Mouse (Mus musculus): ENCODE measurements around the gene Gprc5b. TPM values are rescaled to one million over a fixed set of nuclear protein-coding genes. Genes with fewer than 3 reads are reported as not detected.

The Gprc5b gene
- polyA plus RNA-seq, 1 experiment from 2014 or later = 25.4 TPM

DNA sequence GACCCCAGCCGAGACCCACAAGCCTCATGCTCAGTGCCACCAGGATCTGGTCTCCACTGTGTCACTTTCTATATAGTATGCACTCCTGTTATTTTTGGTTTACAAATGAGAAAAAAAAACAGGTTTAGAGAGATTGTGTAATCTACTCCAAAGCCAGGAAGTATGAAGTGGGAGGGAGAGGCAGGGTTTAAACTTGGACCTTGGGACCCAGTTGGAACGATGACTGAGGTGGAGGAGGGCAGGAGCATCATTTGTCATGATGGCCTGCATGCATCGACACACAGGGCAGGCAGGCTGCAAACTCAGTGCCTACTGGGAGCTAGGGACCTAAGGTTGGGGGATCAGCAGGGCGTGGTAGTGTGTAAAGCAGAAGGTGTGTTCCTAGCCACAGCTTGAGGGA is 12.4 kb downstream of the Gprc5b start:
- Histone ChIP-seq H3K36me3 (peaks cover 95% of the 10 kb centered on the region), H3K4me3 (no peak overlapping the region), H3K9me3 (no peaks in the 10 kb centered on the region), H3K4me1 (replicated peaks) (peaks cover 55% of the 10 kb centered on the region), H3K27ac (no peak overlapping the region), H3K27me3 (ENCODE audit: insufficient read depth, poor library complexity, severe bottlenecking) (no peaks in the 10 kb centered on the region)
- 87% methylated on average over 4 of the region's 4 CpGs for WGBS
- no peak for DNase-seq (ENCODE audit: low spot score)

DNA sequence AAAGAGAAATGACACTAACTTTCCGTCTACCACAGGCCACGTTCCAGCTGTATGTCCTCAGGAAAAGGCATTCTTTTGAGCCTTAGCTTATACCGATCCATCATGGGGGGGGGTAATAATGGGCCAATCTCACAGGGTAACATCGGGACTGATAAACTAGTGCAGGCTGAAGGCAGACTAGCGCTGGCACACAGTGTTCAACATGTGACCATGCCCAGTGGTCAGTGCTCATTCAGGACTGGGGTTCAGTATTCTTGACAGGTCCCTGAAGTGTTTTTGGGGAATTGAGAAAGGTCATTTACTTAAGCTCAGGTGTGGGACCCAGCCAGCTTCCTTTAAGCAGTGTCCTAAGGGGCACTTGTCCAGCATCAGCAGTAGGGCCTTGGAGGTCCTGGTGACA is 13.2 kb downstream of the Gprc5b start:
- Histone ChIP-seq H3K27ac (no peak overlapping the region), H3K27me3 (ENCODE audit: insufficient read depth, poor library complexity, severe bottlenecking) (no peaks in the 10 kb centered on the region), H3K9me3 (no peaks in the 10 kb centered on the region), H3K36me3 (peaks cover 95% of the 10 kb centered on the region), H3K4me3 (no peak overlapping the region), H3K4me1 (replicated peaks) (peaks cover 55% of the 10 kb centered on the region)
- no peak for DNase-seq (ENCODE audit: low spot score)
- WGBS = 93% methylated on average over 5 of the region's 5 CpGs

DNA sequence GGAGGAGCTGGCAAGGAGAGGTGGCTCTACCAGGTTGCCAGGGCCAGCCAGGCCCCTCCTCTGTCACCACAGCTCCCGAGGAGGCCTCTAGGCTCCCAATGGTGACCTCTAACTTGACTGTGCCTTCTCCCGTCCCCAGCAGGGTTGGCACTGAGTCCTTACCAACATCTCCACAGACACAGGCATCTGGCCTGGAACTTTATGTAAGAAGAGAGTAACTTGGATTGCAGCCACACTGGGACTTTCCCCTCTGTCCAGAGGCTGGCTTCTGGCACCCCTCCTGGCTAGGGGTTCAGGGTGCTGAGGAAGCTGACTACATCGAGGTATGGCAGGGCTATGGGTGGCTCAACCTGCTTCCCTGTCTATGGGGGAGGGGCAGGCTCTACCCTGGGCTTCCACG is 13.7 kb downstream of the Gprc5b start:
- Histone ChIP-seq H3K4me1 (replicated peaks) (peaks cover 55% of the 10 kb centered on the region), H3K9me3 (no peaks in the 10 kb centered on the region), H3K27me3 (ENCODE audit: insufficient read depth, poor library complexity, severe bottlenecking) (no peaks in the 10 kb centered on the region), H3K36me3 (peaks cover 95% of the 10 kb centered on the region), H3K4me3 (no peak overlapping the region), H3K27ac (no peak overlapping the region)
- 85% methylated on average over 4 of the region's 4 CpGs for WGBS
- DNase-seq (ENCODE audit: low spot score) = no peak

DNA sequence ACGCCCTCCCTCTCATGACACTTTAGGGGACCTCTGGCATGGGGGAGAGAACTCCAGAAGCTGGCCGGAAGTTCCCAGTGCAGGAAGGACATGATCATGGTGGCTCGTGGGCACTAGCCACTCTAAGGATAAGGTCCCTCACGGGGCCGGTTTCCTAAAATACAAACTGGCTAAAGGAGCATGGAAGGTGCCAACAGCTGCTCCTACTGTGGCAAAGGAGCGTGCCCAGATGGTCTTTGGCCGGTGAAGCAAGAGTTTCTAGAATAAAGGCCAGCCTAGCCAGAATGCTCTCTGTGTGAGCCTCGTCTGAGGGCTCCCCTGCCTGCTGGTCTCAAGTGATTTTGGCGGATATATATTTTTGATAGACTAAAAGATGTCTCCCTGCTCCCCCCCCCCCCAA is 15.3 kb downstream of the Gprc5b start:
- Histone ChIP-seq H3K4me3 (no peak overlapping the region), H3K27me3 (ENCODE audit: insufficient read depth, poor library complexity, severe bottlenecking) (no peaks in the 10 kb centered on the region), H3K36me3 (peaks cover 100% of the 10 kb centered on the region), H3K9me3 (no peaks in the 10 kb centered on the region), H3K4me1 (replicated peaks) (peaks cover 56% of the 10 kb centered on the region), H3K27ac (no peak overlapping the region)
- WGBS = 87% methylated on average over 9 of the region's 9 CpGs
- DNase-seq (ENCODE audit: low spot score) = no peak

- Histone ChIP-seq H3K27ac (no peak overlapping the region), H3K4me3 (no peak overlapping the region), H3K36me3 (peaks cover 100% of the 10 kb centered on the region), H3K4me1 (replicated peaks) (peaks cover 58% of the 10 kb centered on the region), H3K9me3 (no peaks in the 10 kb centered on the region), H3K27me3 (ENCODE audit: insufficient read depth, poor library complexity, severe bottlenecking) (no peaks in the 10 kb centered on the region)
- no peak for DNase-seq (ENCODE audit: low spot score)
- WGBS = 93% methylated on average over 7 of the region's 7 CpGs
Measured at GRCm38 (mm10) chr7:118979121-118979520, 15.9 kb downstream of the Gprc5b start.

- peaks cover 75% of the 10 kb centered on the region for H3K4me1 ChIP-seq (replicated peaks)
- H3K4me3 ChIP-seq = no peak overlapping the region
- H3K27ac ChIP-seq = peak overlapping the region; percentile 77
- DNase-seq (ENCODE audit: low spot score) = no peak
- WGBS = 76% methylated on average over 10 of the region's 10 CpGs
- H3K36me3 ChIP-seq = peaks cover 100% of the 10 kb centered on the region
- no peaks in the 10 kb centered on the region for H3K27me3 ChIP-seq (ENCODE audit: insufficient read depth, poor library complexity, severe bottlenecking)
- H3K9me3 ChIP-seq = no peaks in the 10 kb centered on the region
Measured at GRCm38 (mm10) chr7:118977167-118977543, 17.9 kb downstream of the Gprc5b start.

GRCm38 (mm10) chr7:118976414-118977166 is 18.4 kb downstream of the Gprc5b start:
- peak overlapping the region; percentile 20 for H3K4me3 ChIP-seq
- H3K27me3 ChIP-seq (ENCODE audit: insufficient read depth, poor library complexity, severe bottlenecking) = no peaks in the 10 kb centered on the region
- H3K36me3 ChIP-seq = peaks cover 100% of the 10 kb centered on the region
- peak; percentile 54 for DNase-seq (ENCODE audit: low spot score)
- peak overlapping the region; percentile 77 for H3K27ac ChIP-seq
- peaks cover 80% of the 10 kb centered on the region for H3K4me1 ChIP-seq (replicated peaks)
- no peaks in the 10 kb centered on the region for H3K9me3 ChIP-seq
- WGBS = 30% methylated on average over 14 of the region's 14 CpGs

- Histone ChIP-seq H3K36me3 (peaks cover 100% of the 10 kb centered on the region), H3K27ac (peak overlapping the region; percentile 77), H3K4me1 (replicated peaks) (peaks cover 83% of the 10 kb centered on the region), H3K4me3 (no peak overlapping the region), H3K27me3 (ENCODE audit: insufficient read depth, poor library complexity, severe bottlenecking) (no peaks in the 10 kb centered on the region), H3K9me3 (no peaks in the 10 kb centered on the region)
- WGBS = 85% methylated on average over 3 of the region's 3 CpGs
- DNase-seq (ENCODE audit: low spot score) = no peak
Measured at GRCm38 (mm10) chr7:118975837-118976236, 19.2 kb downstream of the Gprc5b start.

DNA sequence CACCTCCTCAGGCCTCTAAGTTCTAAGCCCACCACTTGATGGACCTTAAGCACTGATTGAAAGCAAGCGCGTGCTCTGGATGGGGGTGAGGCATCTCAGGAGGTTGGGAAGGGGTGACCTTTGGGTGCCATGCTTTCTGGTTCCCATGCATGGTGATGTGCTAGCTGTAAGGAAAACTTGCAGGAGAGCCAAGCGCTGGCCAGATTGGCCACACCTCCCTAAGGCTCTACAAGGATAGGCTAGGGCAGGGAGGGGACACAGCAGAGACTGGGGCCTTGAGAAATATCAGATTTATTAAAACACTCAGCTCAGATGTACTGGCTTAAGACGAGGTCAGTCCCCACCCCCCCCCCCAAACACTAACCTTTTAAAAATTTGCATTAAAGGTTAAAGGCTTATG is 21.6 kb downstream of the Gprc5b start:
- H3K36me3 ChIP-seq = peaks cover 96% of the 10 kb centered on the region
- peak overlapping the region; percentile 56 for H3K27ac ChIP-seq
- peaks cover 68% of the 10 kb centered on the region for H3K4me1 ChIP-seq (replicated peaks)
- 92% methylated on average over 4 of the region's 4 CpGs for WGBS
- no peaks in the 10 kb centered on the region for H3K9me3 ChIP-seq
- no peaks in the 10 kb centered on the region for H3K27me3 ChIP-seq (ENCODE audit: insufficient read depth, poor library complexity, severe bottlenecking)
- H3K4me3 ChIP-seq = no peak overlapping the region
- DNase-seq (ENCODE audit: low spot score) = no peak

GRCm38 (mm10) chr7:118972306-118972705 is 22.7 kb downstream of the Gprc5b start:
- Histone ChIP-seq H3K27me3 (ENCODE audit: insufficient read depth, poor library complexity, severe bottlenecking) (no peaks in the 10 kb centered on the region), H3K4me3 (no peak overlapping the region), H3K27ac (peak overlapping the region; percentile 56), H3K9me3 (no peaks in the 10 kb centered on the region), H3K36me3 (peaks cover 89% of the 10 kb centered on the region), H3K4me1 (replicated peaks) (peaks cover 57% of the 10 kb centered on the region)
- peak; percentile 60 for DNase-seq (ENCODE audit: low spot score)
- WGBS = 56% methylated on average over 5 of the region's 5 CpGs

DNA sequence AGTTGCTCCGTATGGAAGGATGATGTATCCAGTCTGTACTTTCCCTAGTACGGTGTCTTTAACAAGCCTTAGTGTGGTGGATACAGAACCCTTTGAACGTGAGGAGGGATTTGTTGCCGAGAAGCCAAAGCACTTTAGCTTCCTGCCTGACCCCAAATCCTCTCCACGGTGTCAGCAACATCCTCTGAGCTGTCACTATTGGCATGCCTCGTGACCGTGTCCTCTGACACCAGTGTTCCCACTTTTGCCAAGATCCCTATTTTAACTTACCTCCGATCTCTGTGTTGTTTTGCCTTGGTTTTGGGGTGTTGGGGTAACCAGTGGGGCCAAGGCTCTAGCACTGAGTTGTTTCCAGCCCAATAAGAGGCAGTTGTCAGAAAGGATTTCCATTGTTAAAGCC is 23.5 kb downstream of the Gprc5b start:
- no peak overlapping the region for H3K4me3 ChIP-seq
- H3K27ac ChIP-seq = no peak overlapping the region
- DNase-seq (ENCODE audit: low spot score) = no peak
- H3K36me3 ChIP-seq = peaks cover 81% of the 10 kb centered on the region
- 84% methylated on average over 8 of the region's 8 CpGs for WGBS
- no peaks in the 10 kb centered on the region for H3K9me3 ChIP-seq
- peaks cover 49% of the 10 kb centered on the region for H3K4me1 ChIP-seq (replicated peaks)
- H3K27me3 ChIP-seq (ENCODE audit: insufficient read depth, poor library complexity, severe bottlenecking) = no peaks in the 10 kb centered on the region

- 83% methylated on average over 3 of the region's 3 CpGs for WGBS
- H3K4me1 ChIP-seq (replicated peaks) = peaks cover 39% of the 10 kb centered on the region
- no peak overlapping the region for H3K27ac ChIP-seq
- H3K9me3 ChIP-seq = no peaks in the 10 kb centered on the region
- no peaks in the 10 kb centered on the region for H3K27me3 ChIP-seq (ENCODE audit: insufficient read depth, poor library complexity, severe bottlenecking)
- H3K36me3 ChIP-seq = peaks cover 55% of the 10 kb centered on the region
- no peak overlapping the region for H3K4me3 ChIP-seq
- no peak for DNase-seq (ENCODE audit: low spot score)
Measured at GRCm38 (mm10) chr7:118968870-118969269, 26.1 kb downstream of the Gprc5b start.

DNA sequence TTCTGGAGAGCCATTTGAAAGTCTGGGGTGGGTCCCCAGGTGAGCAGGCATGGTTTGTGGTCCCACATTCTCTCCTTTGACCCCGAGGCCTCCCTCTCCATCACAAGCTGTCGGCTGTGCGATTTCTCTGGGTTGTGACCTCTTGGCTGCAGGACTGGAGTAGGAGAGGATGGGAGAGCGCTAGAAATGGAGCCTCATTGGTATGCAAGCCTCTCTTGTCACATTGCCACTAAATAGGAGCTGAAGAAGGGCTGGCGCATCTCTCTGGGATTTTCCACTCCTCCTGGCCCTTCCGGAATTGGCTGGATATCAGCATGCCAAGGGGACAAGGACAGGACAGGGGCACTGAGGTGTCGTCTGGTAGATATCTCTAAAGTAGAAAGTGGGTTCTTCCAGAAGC is 29.8 kb downstream of the Gprc5b start:
- no peak for DNase-seq (ENCODE audit: low spot score)
- no peaks in the 10 kb centered on the region for H3K9me3 ChIP-seq
- peak overlapping the region; percentile 40; the same call in 1 of the 2 replicates for H3K27ac ChIP-seq
- no peaks in the 10 kb centered on the region for H3K27me3 ChIP-seq (ENCODE audit: insufficient read depth, poor library complexity, severe bottlenecking)
- WGBS = 33% methylated on average over 7 of the region's 7 CpGs
- no peak overlapping the region for H3K4me3 ChIP-seq
- peaks cover 18% of the 10 kb centered on the region for H3K36me3 ChIP-seq
- H3K4me1 ChIP-seq (replicated peaks) = peaks cover 12% of the 10 kb centered on the region
